Mouse (Mus musculus) skeletal muscle tissue, adult 2 months (tissue): ENCODE measurements at regions not wholly inside any gene's neighbourhood (a gene's known extent, or its start where the extent isn't known, plus 50 kb on each side); places are given as distances from the start of the nearest gene placed in this dataset.

Source experiments
- DNase-seq: peaks from one replicate; pipeline ENCODE4 v3.0.0-alpha.2; 2012; ENCODE audit warnings: low read depth, low spot score

- no peak for DNase-seq
Measured at GRCm38 (mm10) chr6:106876690-106877089, 76.8 kb upstream of the Crbn start.

- no peak for DNase-seq
Measured at GRCm38 (mm10) chr6:106891879-106892638, 92.2 kb upstream of the Crbn start.

GRCm38 (mm10) chr6:106892639-106892934, 92.7 kb upstream of the Crbn start:
- no peak for DNase-seq

GRCm38 (mm10) chr6:106903953-106904683, 104.2 kb upstream of the Crbn start:
- no peak for DNase-seq

- no peak for DNase-seq
Measured at GRCm38 (mm10) chr6:106915121-106915520, 115.2 kb upstream of the Crbn start.

GRCm38 (mm10) chr6:106916683-106917289, 116.9 kb upstream of the Crbn start:
- no peak for DNase-seq

GRCm38 (mm10) chr6:106920951-106921350, 121.1 kb upstream of the Crbn start:
- DNase-seq: no peak

- DNase-seq: no peak
Measured at GRCm38 (mm10) chr6:106925486-106925885, 125.6 kb upstream of the Crbn start.

- no peak for DNase-seq
Measured at GRCm38 (mm10) chr6:106933584-106933983, 133.7 kb upstream of the Crbn start.

- no peak for DNase-seq
Measured at GRCm38 (mm10) chr6:106946227-106946927, 146.5 kb upstream of the Crbn start.

GRCm38 (mm10) chr6:106950909-106951308, 151.0 kb upstream of the Crbn start:
- no peak for DNase-seq

GRCm38 (mm10) chr6:106961320-106961719, 161.4 kb upstream of the Crbn start:
- no peak for DNase-seq

GRCm38 (mm10) chr6:106964337-106964736, 164.5 kb upstream of the Crbn start:
- no peak for DNase-seq

- DNase-seq: no peak
Measured at GRCm38 (mm10) chr6:106975439-106975838, 175.6 kb upstream of the Crbn start.

- no peak for DNase-seq
Measured at GRCm38 (mm10) chr6:106978721-106979120, 178.8 kb upstream of the Crbn start.

- DNase-seq: no peak
Measured at GRCm38 (mm10) chr6:106979755-106980154, 179.9 kb upstream of the Crbn start.

GRCm38 (mm10) chr6:106980188-106980587, 180.3 kb upstream of the Crbn start:
- no peak for DNase-seq

- no peak for DNase-seq
Measured at GRCm38 (mm10) chr6:106981232-106981631, 181.4 kb upstream of the Crbn start.

- DNase-seq: no peak
Measured at GRCm38 (mm10) chr6:106985132-106985801, 185.4 kb upstream of the Crbn start.

- DNase-seq: no peak
Measured at GRCm38 (mm10) chr6:106991586-106991985, 191.7 kb upstream of the Crbn start.

- DNase-seq: no peak
Measured at GRCm38 (mm10) chr6:107004406-107005120, 204.7 kb upstream of the Crbn start.
